Mouse (Mus musculus): ENCODE measurements around the gene Olfr59. TPM values are rescaled to one million over a fixed set of nuclear protein-coding genes. Genes with fewer than 3 reads are reported as not detected.

Olfr59 gene
- not detected in 2 replicates for polyA plus RNA-seq (2015; fragmentation: Nextera tagmentation; extraction: Ambion mirVana)

DNA sequence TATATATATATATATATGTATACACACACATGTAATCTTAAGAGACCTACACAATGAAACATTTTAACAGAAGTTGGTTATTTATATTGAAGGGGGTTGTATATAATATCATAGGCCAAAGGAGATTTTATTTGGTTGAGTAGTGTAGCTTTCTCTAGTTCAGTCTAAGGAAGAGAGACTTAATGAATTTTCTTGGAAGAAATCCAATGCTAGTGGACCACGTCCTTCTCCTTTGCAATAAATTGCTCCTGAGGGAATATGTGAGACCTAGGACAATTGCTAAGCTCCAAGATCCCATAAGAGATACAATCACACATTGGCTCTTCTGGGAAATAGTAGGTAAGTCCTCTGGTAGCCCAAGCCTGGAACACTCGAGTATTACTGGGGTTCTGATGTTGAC lies at the start of gene Olfr59:
Gene Olfr59 (plus strand): TSS at position 301 of the 400 bp plus-strand sequence.
- Histone ChIP-seq H3K27me3 (ENCODE audit: insufficient read depth, low read length) (no peaks in the 10 kb centered on the region), H3K36me3 (ENCODE audit: insufficient read depth, low read length) (no peaks in the 10 kb centered on the region), H3K9ac (replicated peaks; ENCODE audit: low read length) (no peak within 1 kb of the TSS), H3K9me3 (ENCODE audit: low read length) (peaks cover 5% of the 10 kb centered on the region), H3K27ac (ENCODE audit: low read length) (no peak within 1 kb of the TSS), H3K4me3 (ENCODE audit: low read length) (no peak within 1 kb of the TSS), H3K4me2 (replicated peaks; ENCODE audit: low read depth, low read length) (no peak within 1 kb of the TSS), H3K4me1 (ENCODE audit: insufficient read depth, low read length) (no peaks in the 10 kb centered on the region)
- no peak for ATAC-seq (ENCODE audit: low FRiP score, low TSS enrichment)
- 58% methylated on average over 2 of the region's 2 CpGs for whole genome bisulfite sequencing

DNA sequence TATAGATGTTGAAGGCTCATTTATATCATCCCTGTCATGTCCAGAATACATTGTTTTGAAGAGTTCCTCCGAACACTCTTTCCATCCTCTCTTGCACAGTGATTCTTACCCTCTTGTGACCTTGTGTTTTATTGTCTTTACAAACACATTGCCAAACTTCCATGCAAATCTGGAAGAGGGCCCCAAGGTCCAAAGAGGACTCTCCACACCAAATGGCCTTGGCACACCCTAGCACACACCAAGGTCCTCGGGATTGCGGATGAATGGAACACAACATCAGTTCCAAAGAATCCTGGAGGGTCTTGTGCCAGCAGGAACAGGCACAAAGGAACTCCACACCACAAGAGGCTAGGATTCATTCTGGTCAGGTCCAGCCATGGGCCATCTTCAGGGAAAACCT lies 42.3 kb upstream of the Olfr59 start:
- Histone ChIP-seq H3K27me3 (ENCODE audit: insufficient read depth, low read length) (no peaks in the 10 kb centered on the region), H3K4me2 (replicated peaks; ENCODE audit: low read depth, low read length) (no peak overlapping the region), H3K36me3 (ENCODE audit: insufficient read depth, low read length) (no peaks in the 10 kb centered on the region), H3K9ac (replicated peaks; ENCODE audit: low read length) (no peak overlapping the region), H3K4me1 (ENCODE audit: insufficient read depth, low read length) (no peaks in the 10 kb centered on the region), H3K4me3 (ENCODE audit: low read length) (no peak overlapping the region), H3K9me3 (ENCODE audit: low read length) (no peaks in the 10 kb centered on the region), H3K27ac (ENCODE audit: low read length) (no peak overlapping the region)
- no peak for ATAC-seq (ENCODE audit: low FRiP score, low TSS enrichment)
- WGBS: 89% methylated on average over 3 of the region's 3 CpGs

DNA sequence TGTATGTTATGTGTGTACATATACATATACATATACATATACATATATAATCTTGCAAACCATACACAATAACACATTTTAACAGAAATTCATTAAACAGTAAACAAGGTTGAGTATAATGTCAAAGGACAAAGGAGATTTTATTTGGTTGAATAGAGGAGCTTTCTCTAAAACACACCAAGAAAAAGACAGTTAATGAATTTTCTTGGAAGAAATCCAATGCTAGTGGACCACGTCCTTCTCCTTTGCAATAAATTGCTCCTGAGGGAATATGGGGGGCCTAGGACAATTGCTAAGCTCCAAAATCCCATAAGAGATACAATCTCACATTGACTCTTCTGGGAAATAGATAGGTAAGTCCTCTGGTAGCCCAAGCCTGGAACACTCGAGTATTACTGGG lies 24.0 kb upstream of the Olfr59 start, which contains the start of gene Olfr406:
Gene Olfr406 (plus strand): TSS at position 301 of the 400 bp plus-strand sequence.
- H3K4me2 ChIP-seq (replicated peaks; ENCODE audit: low read depth, low read length): no peak within 1 kb of the TSS
- H3K4me3 ChIP-seq (ENCODE audit: low read length): no peak within 1 kb of the TSS
- no peaks in the 10 kb centered on the region for H3K4me1 ChIP-seq (ENCODE audit: insufficient read depth, low read length)
- H3K27me3 ChIP-seq (ENCODE audit: insufficient read depth, low read length): no peaks in the 10 kb centered on the region
- no peak for ATAC-seq (ENCODE audit: low FRiP score, low TSS enrichment)
- no peaks in the 10 kb centered on the region for H3K36me3 ChIP-seq (ENCODE audit: insufficient read depth, low read length)
- H3K27ac ChIP-seq (ENCODE audit: low read length): no peak within 1 kb of the TSS
- no peak within 1 kb of the TSS for H3K9ac ChIP-seq (replicated peaks; ENCODE audit: low read length)
- 40% methylated on average over 2 of the region's 2 CpGs for WGBS
- no peaks in the 10 kb centered on the region for H3K9me3 ChIP-seq (ENCODE audit: low read length)

DNA sequence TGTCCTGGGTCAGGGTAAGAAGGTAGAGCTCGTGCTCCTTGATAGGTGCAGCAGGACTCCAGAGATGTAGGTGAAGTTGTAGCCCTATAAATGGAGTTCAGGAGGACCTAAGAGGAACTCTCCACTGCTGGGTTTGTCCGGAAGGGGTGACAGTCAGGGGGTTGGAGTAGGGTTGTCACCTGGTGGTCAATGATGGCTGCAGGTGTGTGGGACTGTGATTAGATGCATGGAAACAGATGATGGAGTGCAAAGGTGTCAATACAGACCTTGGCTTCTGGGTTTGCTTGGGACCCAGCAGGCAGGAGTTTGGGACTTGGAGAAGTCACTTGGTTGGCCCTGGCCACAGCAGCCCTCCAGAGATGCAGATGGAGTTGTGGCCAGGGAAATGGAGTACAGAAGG lies 3.7 kb downstream of the Olfr59 start:
- no peak overlapping the region for H3K27ac ChIP-seq (ENCODE audit: low read length)
- no peaks in the 10 kb centered on the region for H3K4me1 ChIP-seq (ENCODE audit: insufficient read depth, low read length)
- no peak overlapping the region for H3K4me3 ChIP-seq (ENCODE audit: low read length)
- ATAC-seq (ENCODE audit: low FRiP score, low TSS enrichment): no peak
- H3K9me3 ChIP-seq (ENCODE audit: low read length): no peaks in the 10 kb centered on the region
- H3K9ac ChIP-seq (replicated peaks; ENCODE audit: low read length): no peak overlapping the region
- H3K4me2 ChIP-seq (replicated peaks; ENCODE audit: low read depth, low read length): no peak overlapping the region
- H3K27me3 ChIP-seq (ENCODE audit: insufficient read depth, low read length): no peaks in the 10 kb centered on the region
- H3K36me3 ChIP-seq (ENCODE audit: insufficient read depth, low read length): no peaks in the 10 kb centered on the region
- 70% methylated on average over 2 of the region's 2 CpGs for WGBS

DNA sequence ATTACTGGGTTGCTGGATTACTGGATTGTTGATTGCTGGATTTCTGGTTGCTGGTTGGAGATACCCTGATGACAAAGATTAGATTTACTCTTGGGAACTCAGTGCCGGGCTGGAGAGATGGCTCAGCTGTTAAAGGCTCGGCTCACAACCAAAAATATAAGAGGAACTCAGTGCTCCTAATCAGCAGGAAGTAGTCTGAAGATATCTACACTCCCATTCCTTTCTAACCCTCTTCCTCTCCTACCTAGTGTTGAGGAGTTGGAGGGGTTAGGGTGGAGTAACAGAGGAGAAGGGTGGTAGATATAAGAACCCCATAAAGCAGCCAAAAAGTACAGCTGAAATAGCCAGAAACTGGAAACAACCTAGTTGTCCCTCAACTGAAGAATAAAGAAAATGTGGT lies 42.5 kb downstream of the Olfr59 start:
- no peak overlapping the region for H3K9ac ChIP-seq (replicated peaks; ENCODE audit: low read length)
- WGBS: 82% methylated on average over 2 of the region's 2 CpGs

DNA sequence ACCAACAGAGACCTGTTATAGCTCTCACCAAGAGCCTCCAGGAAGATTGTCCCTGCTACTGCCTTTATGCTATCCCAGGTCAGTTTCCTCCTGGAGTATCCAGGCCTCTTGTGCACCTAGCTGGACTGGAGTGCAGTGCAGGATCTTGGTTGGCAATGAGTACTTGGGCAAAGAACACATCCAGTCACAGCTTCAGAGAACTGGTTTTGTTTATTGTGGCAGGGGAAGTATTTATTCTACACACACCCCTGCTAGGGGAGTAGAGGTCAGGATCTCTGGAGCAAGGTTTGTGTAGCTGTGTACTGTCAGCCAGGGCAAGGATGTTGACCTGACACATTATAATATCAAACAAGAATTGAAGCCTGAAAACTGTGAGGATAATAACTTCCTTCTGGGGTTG lies 45.2 kb downstream of the Olfr59 start:
- no peak overlapping the region for H3K4me2 ChIP-seq (replicated peaks; ENCODE audit: low read depth, low read length)
- no peaks in the 10 kb centered on the region for H3K4me1 ChIP-seq (ENCODE audit: insufficient read depth, low read length)
- H3K27ac ChIP-seq (ENCODE audit: low read length): no peak overlapping the region
- H3K9me3 ChIP-seq (ENCODE audit: low read length): no peaks in the 10 kb centered on the region
- no peaks in the 10 kb centered on the region for H3K36me3 ChIP-seq (ENCODE audit: insufficient read depth, low read length)
- no peak for ATAC-seq (ENCODE audit: low FRiP score, low TSS enrichment)
- H3K9ac ChIP-seq (replicated peaks; ENCODE audit: low read length): no peak overlapping the region
- H3K4me3 ChIP-seq (ENCODE audit: low read length): no peak overlapping the region
- H3K27me3 ChIP-seq (ENCODE audit: insufficient read depth, low read length): no peaks in the 10 kb centered on the region

More for the DNA sequence above, 42.5 kb downstream of the Olfr59 start:
- Histone ChIP-seq H3K4me1 (ENCODE audit: insufficient read depth, low read length) (no peaks in the 10 kb centered on the region), H3K9me3 (ENCODE audit: low read length) (no peaks in the 10 kb centered on the region), H3K4me3 (ENCODE audit: low read length) (no peak overlapping the region), H3K27me3 (ENCODE audit: insufficient read depth, low read length) (no peaks in the 10 kb centered on the region), H3K27ac (ENCODE audit: low read length) (no peak overlapping the region), H3K36me3 (ENCODE audit: insufficient read depth, low read length) (no peaks in the 10 kb centered on the region), H3K4me2 (replicated peaks; ENCODE audit: low read depth, low read length) (no peak overlapping the region)
- no peak for ATAC-seq (ENCODE audit: low FRiP score, low TSS enrichment)

DNA sequence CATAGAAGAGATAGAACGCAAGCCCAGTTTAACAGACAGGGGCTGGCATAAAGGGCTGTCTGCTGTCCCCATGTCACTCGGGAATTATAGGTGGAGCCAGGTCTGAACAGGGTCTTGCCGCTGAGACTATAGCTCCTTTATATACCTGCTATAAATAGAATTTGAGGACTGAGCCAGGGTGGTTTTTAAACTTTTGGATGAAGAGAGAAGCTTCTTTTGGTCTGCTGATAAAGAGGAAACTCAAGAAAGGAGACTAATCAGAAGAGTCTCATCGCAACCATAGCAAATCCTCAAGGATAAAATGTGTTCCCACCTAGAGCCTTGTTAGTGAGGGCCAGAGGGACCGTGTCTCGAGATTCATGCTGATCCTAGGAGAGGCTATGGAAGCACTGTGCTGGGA lies 54.4 kb downstream of the Olfr59 start, which contains the start of gene Olfr410:
Gene Olfr410 (minus strand): TSS at position 101 of the 400 bp plus-strand sequence.
- Histone ChIP-seq H3K9ac (replicated peaks; ENCODE audit: low read length) (no peak within 1 kb of the TSS), H3K4me3 (ENCODE audit: low read length) (no peak within 1 kb of the TSS), H3K4me2 (replicated peaks; ENCODE audit: low read depth, low read length) (no peak within 1 kb of the TSS), H3K9me3 (ENCODE audit: low read length) (no peaks in the 10 kb centered on the region), H3K4me1 (ENCODE audit: insufficient read depth, low read length) (no peaks in the 10 kb centered on the region), H3K27me3 (ENCODE audit: insufficient read depth, low read length) (no peaks in the 10 kb centered on the region), H3K36me3 (ENCODE audit: insufficient read depth, low read length) (no peaks in the 10 kb centered on the region), H3K27ac (ENCODE audit: low read length) (no peak within 1 kb of the TSS)
- no peak for ATAC-seq (ENCODE audit: low FRiP score, low TSS enrichment)
- 86% methylated on average over 6 of the region's 6 CpGs for WGBS

Other genes with a start within 250 kb of the Olfr59 start
- not detected in 2 replicates for gene Olfr139, start 227.2 kb upstream of the Olfr59 start, polyA plus RNA-seq (2015; fragmentation: Nextera tagmentation; extraction: Ambion mirVana)
- gene Olfr399, start 227.1 kb upstream of the Olfr59 start, polyA plus RNA-seq (2015; fragmentation: Nextera tagmentation; extraction: Ambion mirVana): not detected in 2 replicates
- gene Zfp616, start 213.8 kb upstream of the Olfr59 start, polyA plus RNA-seq (2015; fragmentation: Nextera tagmentation; extraction: Ambion mirVana): 0.19 TPM in 1 of 2 replicates, not detected in the other
- gene Olfr401, start 170.0 kb upstream of the Olfr59 start, polyA plus RNA-seq (2015; fragmentation: Nextera tagmentation; extraction: Ambion mirVana): not detected in 2 replicates
- not detected in 2 replicates for gene Olfr402, start 130.2 kb upstream of the Olfr59 start, polyA plus RNA-seq (2015; fragmentation: Nextera tagmentation; extraction: Ambion mirVana)
- not detected in 2 replicates for gene Olfr403, start 97.5 kb upstream of the Olfr59 start, polyA plus RNA-seq (2015; fragmentation: Nextera tagmentation; extraction: Ambion mirVana)
- not detected in 2 replicates for gene Olfr43, start 72.4 kb upstream of the Olfr59 start, polyA plus RNA-seq (2015; fragmentation: Nextera tagmentation; extraction: Ambion mirVana)
- not detected in 2 replicates for gene Olfr406, start 23.9 kb upstream of the Olfr59 start, polyA plus RNA-seq (2015; fragmentation: Nextera tagmentation; extraction: Ambion mirVana)
- gene Olfr410, start 54.3 kb downstream of the Olfr59 start, polyA plus RNA-seq (2015; fragmentation: Nextera tagmentation; extraction: Ambion mirVana): not detected in 2 replicates
- not detected in 2 replicates for gene Olfr411, start 68.9 kb downstream of the Olfr59 start, polyA plus RNA-seq (2015; fragmentation: Nextera tagmentation; extraction: Ambion mirVana)
- not detected in 2 replicates for gene Olfr412, start 78.3 kb downstream of the Olfr59 start, polyA plus RNA-seq (2015; fragmentation: Nextera tagmentation; extraction: Ambion mirVana)

Data from kidney, embryonic 16.5 days (tissue).